In genomic region chr19:57325748-57326300, GRCm38 (mm10) we compare ENCODE assay signal across 8 mouse cellular contexts. TPM values are rescaled to one million over a fixed set of nuclear protein-coding genes. Genes with fewer than 3 reads are reported as not detected.
DNase-seq lines count a peak whose midpoint lies in the region; TF ChIP-seq lines count a peak whose summit lies in the region.

No protein-coding gene starts in this region.

- no peak overlapping the region for H3K27ac ChIP-seq in left cerebral cortex, adult 2 months
- H3K27ac ChIP-seq in thymus, adult 2 months (ENCODE audit: control insufficient read depth, insufficient read depth, low read length) = no peak overlapping the region

- intact Hi-C loops in left cerebral cortex, adult 2 months (cut with DNase I) = loop anchor here (1.0 to 5.0 kb wide), 3 partner anchors 165 to 409 kb away; no protein-coding TSS in a partner anchor

- no peaks in the 10 kb centered on the region for H3K36me3 ChIP-seq in myocyte (ENCODE audit: control insufficient read depth, insufficient read depth)
- H3K36me3 ChIP-seq in thymus, adult 2 months (ENCODE audit: control insufficient read depth, insufficient read depth, low read length) = no peaks in the 10 kb centered on the region

- no peaks in the 10 kb centered on the region for H3K79me2 ChIP-seq in myocyte (ENCODE audit: control insufficient read depth, insufficient read depth)

- peak; percentile 66 for TF ChIP-seq CTCF in left cerebral cortex, adult 2 months (IDR thresholded peaks at IDR 0.05)
- TF ChIP-seq CTCF in thymus, adult 2 months (IDR thresholded peaks at IDR 0.05; ENCODE audit: borderline replicate concordance, control insufficient read depth, extremely low read depth, insufficient read depth, low read length, poor library complexity) = no peak

- 0 out of 2 replicates have a peak, but pooled peaks cover 2% of the 10 kb centered on the region for H3K4me1 ChIP-seq in thymus, adult 2 months (replicated peaks; ENCODE audit: control insufficient read depth, insufficient read depth, low read length)

- peak; percentile 79 for DNase-seq in layer of hippocampus, adult 11-12 months (ENCODE audit: low spot score)
- DNase-seq in layer of hippocampus, adult 9-10 months (ENCODE audit: low spot score) = no peak
- DNase-seq in T-cell, adult 2 months (ENCODE audit: low spot score) = peak; percentile 51
- DNase-seq in cerebellum, postnatal 10 days = peak; percentile 91 to 92
- DNase-seq in gastrocnemius, postnatal 4 days (ENCODE audit: low spot score in 2 of 2) = peak; percentile 40 to 68
- DNase-seq in left cerebral cortex, adult 2 months (ENCODE audit: extremely low spot score in 1 of 2, low spot score in 2 of 2) = peak; percentile 60 to 76
- peak; percentile 65 for DNase-seq in thymus, adult 2 months

- H3K4me2 ChIP-seq in myocyte (ENCODE audit: low read depth) = peak overlapping the region; percentile 39

- no peak for TF ChIP-seq POLR2A in myocyte (IDR thresholded peaks at IDR 0.05; ENCODE audit: insufficient read length, low read depth)
- TF ChIP-seq POLR2A in thymus, adult 2 months (IDR thresholded peaks at IDR 0.05; ENCODE audit: control insufficient read depth, extremely low read depth, insufficient read depth, low read length, poor library complexity) = no peak

- no peak overlapping the region for H3ac ChIP-seq in myocyte (ENCODE audit: control insufficient read depth, insufficient read length)

- H3K4me3 ChIP-seq in left cerebral cortex, adult 2 months = no peak overlapping the region
- H3K4me3 ChIP-seq in myocyte = no peak overlapping the region
- no peak overlapping the region for H3K4me3 ChIP-seq in thymus, adult 2 months (ENCODE audit: control insufficient read depth, insufficient read depth, low read length)

- 34% methylated on average over 7 of the region's 7 CpGs for WGBS in thymus, adult 2 months

- H3K27me3 ChIP-seq in myocyte (ENCODE audit: control insufficient read depth, insufficient read depth, insufficient read length) = no peaks in the 10 kb centered on the region
- H3K27me3 ChIP-seq in thymus, adult 2 months (ENCODE audit: control insufficient read depth, insufficient read depth, low read length) = no peaks in the 10 kb centered on the region

TF ChIP-seq in myocyte, 11 proteins besides CTCF, POLR2A, EP300 and RAD21:
- TF ChIP-seq MYOG (IDR thresholded peaks at IDR 0.05; ENCODE audit: control insufficient read depth in 1 of 3, insufficient read depth in 1 of 3, insufficient read length in 2 of 3, low read depth in 2 of 3) = no peak
- TF ChIP-seq REST (IDR thresholded peaks at IDR 0.05; ENCODE audit: insufficient read depth, insufficient read length) = no peak
- TF ChIP-seq MYOD1 (IDR thresholded peaks at IDR 0.05; ENCODE audit: control insufficient read depth in 1 of 3, insufficient read length in 2 of 3, low read depth in 2 of 3) = no peak
- no peak for TF ChIP-seq POLR2AphosphoS2 (IDR thresholded peaks at IDR 0.05; ENCODE audit: insufficient read length, low read depth)
- TF ChIP-seq MAX (IDR thresholded peaks at IDR 0.05; ENCODE audit: low read depth) = no peak
- no peak for TF ChIP-seq USF1 (IDR thresholded peaks at IDR 0.05; ENCODE audit: low read depth)
- no peak for TF ChIP-seq CEBPB (IDR thresholded peaks at IDR 0.05; ENCODE audit: insufficient read depth, poor library complexity, severe bottlenecking)
- TF ChIP-seq TCF12 (IDR thresholded peaks at IDR 0.05; ENCODE audit: insufficient read depth, poor library complexity, severe bottlenecking) = no peak
- no peak for TF ChIP-seq TCF3 (IDR thresholded peaks at IDR 0.05; ENCODE audit: insufficient read length, low read depth)
- no peak for TF ChIP-seq E2F4 (IDR thresholded peaks at IDR 0.05; ENCODE audit: insufficient read depth)
- TF ChIP-seq SRF (IDR thresholded peaks at IDR 0.05; ENCODE audit: control insufficient read depth, insufficient read length, low read depth) = no peak

RNA-seq across cellular contexts. Expression of gene Ablim1, which starts 11.1 kb away (rescaled TPM):
- 10 to 100 TPM; 56.8 to 65.5 TPM for total RNA-seq in gastrocnemius, postnatal 4 days (2021)
- total RNA-seq in left cerebral cortex, adult 2 months (2021) = 100 to 1,000 TPM; 118 to 124 TPM
- 29.9 TPM for polyA plus RNA-seq in myocyte (2012; fragmentation: generic; extraction: Trizol)
- 216 and 231 TPM in 2 replicates for polyA plus RNA-seq in thymus, adult 2 months (2012; rRNA removed)

RNA-seq across cellular contexts. Expression of gene Fam160b1, which starts 34.7 kb away (rescaled TPM):
- total RNA-seq in gastrocnemius, postnatal 4 days (2021) = 10 to 100 TPM; 15.7 to 17.2 TPM
- total RNA-seq in left cerebral cortex, adult 2 months (2021) = 10 to 100 TPM; 24.2 to 27.1 TPM
- polyA plus RNA-seq in myocyte (2012; fragmentation: generic; extraction: Trizol) = 7.1 TPM
- polyA plus RNA-seq in thymus, adult 2 months (2012; rRNA removed) = 26.1 and 28.3 TPM in 2 replicates
